Mouse (Mus musculus) liver, adult 2 months (tissue): ENCODE data around the gene Fbp1. TPM values are rescaled to one million over a fixed set of nuclear protein-coding genes. Genes with fewer than 3 reads are reported as not detected.
A peak's percentile ranks its signal among the peaks of the same experiment; 100 is the strongest.

ENCODE experiments used
- DNase-seq: peaks from one replicate; pipeline ENCODE4 v3.0.0-alpha.2; 2011; ENCODE audit warnings: low read depth, low spot score; ENCODE audit errors: extremely low read depth
- H3K27ac ChIP-seq: fragments of 200-500 bp; replicated peaks from 2 replicates; pipeline ENCODE4 v1.5.1; 2012; ENCODE audit warnings: low read depth, mild to moderate bottlenecking, control low read depth, inconsistent platforms, low read length; ENCODE audit not compliant: insufficient read depth
- H3K27me3 ChIP-seq: fragments of 200-500 bp; 2 replicates; pipeline ENCODE4 v1.6.1; 2012; ENCODE audit warnings: mild to moderate bottlenecking, moderate library complexity, low read length, inconsistent platforms; ENCODE audit not compliant: control insufficient read depth, insufficient read depth
- H3K36me3 ChIP-seq: fragments of 200-500 bp; 2 replicates; pipeline ENCODE4 v1.6.1; 2012; ENCODE audit warnings: low read length, inconsistent platforms; ENCODE audit not compliant: control insufficient read depth, insufficient read depth
- H3K4me1 ChIP-seq: fragments of 200-500 bp; 2 replicates; pipeline ENCODE4 v1.6.1; 2011; ENCODE audit warnings: low read length; ENCODE audit not compliant: control insufficient read depth, insufficient read depth
- H3K4me3 ChIP-seq: fragments of 200-500 bp; 2 replicates; pipeline ENCODE4 v1.5.1; 2011; ENCODE audit warnings: low read depth, mild to moderate bottlenecking, control low read depth, low read length, moderate library complexity; ENCODE audit not compliant: insufficient read depth
- H3K79me2 ChIP-seq: fragments of 200-500 bp; 2 replicates; pipeline ENCODE4 v1.6.1; 2012; ENCODE audit warnings: inconsistent platforms, mild to moderate bottlenecking, low read length, moderate library complexity; ENCODE audit not compliant: control insufficient read depth, insufficient read depth
- H3K9ac ChIP-seq: fragments of 200-500 bp; 2 replicates; pipeline ENCODE4 v1.6.1; 2012; ENCODE audit warnings: low read depth, mild to moderate bottlenecking, control low read depth, inconsistent platforms, low read length
- CTCF ChIP-seq: fragments of 200-500 bp; IDR thresholded peaks from 2 replicates; pipeline ENCODE4 v1.5.1; 2011; ENCODE audit warnings: low read depth, low read length, control low read depth
- POLR2A ChIP-seq: fragments of 200-500 bp; IDR thresholded peaks from 2 replicates; pipeline ENCODE4 v1.6.1; 2011; ENCODE audit warnings: low read length, control low read depth; ENCODE audit not compliant: insufficient read depth; ENCODE audit errors: extremely low read depth
- WGBS: fragments of 180-500 bp; shearing (Covaris S2); methylation state at CpG from one replicate; pipeline ENCODE4 v1.1.7; 2018; 5-methylcytosine and 5-hydroxymethylcytosine counted together
- polyA plus RNA-seq: library from polyadenylated mRNA; depleted of rRNA; stranded (reverse); fragments of >200 nt; gene quantifications from 2 replicates; pipeline ENCODE4 v1.2.3, GENCODE M21; 2012
- total RNA-seq: library from RNA; depleted of rRNA; stranded (reverse); fragments of >200 nt; gene quantifications from 2 replicates; pipeline ENCODE4 v1.2.3, GENCODE M21; 2014

Gene Fbp1
- total and polyA plus RNA-seq, 2 experiments = 1,448 to 1,550 TPM

- Histone ChIP-seq H3K4me3 (no peak overlapping the region), H3K79me2 (no peaks in the 10 kb centered on the region), H3K36me3 (no peaks in the 10 kb centered on the region), H3K9ac (no peak overlapping the region), H3K4me1 (peaks cover 12% of the 10 kb centered on the region; the same call in 1 of the 2 replicates), H3K27me3 (no peaks in the 10 kb centered on the region), H3K27ac (no peak overlapping the region)
- TF ChIP-seq POLR2A = no peak
- no peak for TF ChIP-seq CTCF
- DNase-seq = no peak
- WGBS = 95% methylated on average over 4 of the region's 4 CpGs
Measured at GRCm38 (mm10) chr13:62897927-62898646, 10.0 kb upstream of the Fbp1 start.

- 38% methylated on average over 9 of the region's 9 CpGs for WGBS
- peak; percentile 88 for DNase-seq
- Histone ChIP-seq H3K36me3 (no peaks in the 10 kb centered on the region), H3K27me3 (no peaks in the 10 kb centered on the region), H3K27ac (peak overlapping the region; percentile 80), H3K4me1 (peaks cover 16% of the 10 kb centered on the region), H3K4me3 (no peak overlapping the region), H3K79me2 (no peaks in the 10 kb centered on the region), H3K9ac (no peak overlapping the region)
- TF ChIP-seq CTCF = no peak
- no peak for TF ChIP-seq POLR2A
Measured at GRCm38 (mm10) chr13:62893044-62893842, 5.2 kb upstream of the Fbp1 start.

- Histone ChIP-seq H3K4me3 (no peak overlapping the region), H3K27me3 (no peaks in the 10 kb centered on the region), H3K36me3 (peaks cover 7% of the 10 kb centered on the region; the same call in 1 of the 2 replicates), H3K27ac (peak overlapping the region; percentile 82), H3K4me1 (peaks cover 16% of the 10 kb centered on the region), H3K9ac (peak overlapping the region; percentile 25), H3K79me2 (peaks cover 9% of the 10 kb centered on the region; the same call in 1 of the 2 replicates)
- peak; percentile 63 for DNase-seq
- WGBS = 28% methylated on average over 2 of the region's 2 CpGs
- TF ChIP-seq CTCF = no peak
- TF ChIP-seq POLR2A = no peak
Measured at GRCm38 (mm10) chr13:62889311-62889710, 1.2 kb upstream of the Fbp1 start.

- TF ChIP-seq POLR2A (no peak), CTCF (no peak)
- H3K27ac ChIP-seq = peak overlapping the region; percentile 88
- WGBS = 26% methylated on average over 3 of the region's 3 CpGs
Measured at GRCm38 (mm10) chr13:62884536-62884935, 3.5 kb downstream of the Fbp1 start.

GRCm38 (mm10) chr13:62883925-62884324 is 4.2 kb downstream of the Fbp1 start:
- TF ChIP-seq CTCF = no peak
- no peak for TF ChIP-seq POLR2A
- peaks cover 22% of the 10 kb centered on the region; the same call in 1 of the 2 replicates for H3K36me3 ChIP-seq
- peak overlapping the region; percentile 28 for H3K4me3 ChIP-seq
- WGBS = 18% methylated on average over 9 of the region's 9 CpGs
- peak overlapping the region; percentile 12 for H3K9ac ChIP-seq
- peaks cover 20% of the 10 kb centered on the region for H3K4me1 ChIP-seq
- H3K79me2 ChIP-seq = peaks cover 20% of the 10 kb centered on the region; the same call in 1 of the 2 replicates
- H3K27me3 ChIP-seq = no peaks in the 10 kb centered on the region
- peak overlapping the region; percentile 88 for H3K27ac ChIP-seq
- peak; percentile 87 for DNase-seq

More at GRCm38 (mm10) chr13:62884536-62884935, 3.5 kb downstream of the Fbp1 start:
- Histone ChIP-seq H3K36me3 (peaks cover 19% of the 10 kb centered on the region; the same call in 1 of the 2 replicates), H3K4me3 (peak overlapping the region; percentile 18), H3K79me2 (peaks cover 18% of the 10 kb centered on the region; the same call in 1 of the 2 replicates), H3K4me1 (peaks cover 19% of the 10 kb centered on the region), H3K27me3 (no peaks in the 10 kb centered on the region), H3K9ac (peak overlapping the region; percentile 12)
- peak; percentile 44 for DNase-seq
